Mouse (Mus musculus) adrenal gland (tissue): ENCODE data around the gene Mfap5.
"Not testable (repeated sequence)": the region's sequence is repeated elsewhere in the genome, so short reads cannot be mapped to it uniquely, and the experiment has no call there.

Experiments used
- intact Hi-C: fragments of 180-260 bp; cut with DNase I; formaldehyde crosslinking; loops from one replicate; pipeline ENCODE4 v1.15.1; 2025

Gene Mfap5

GRCm38 (mm10) chr6:122556959-122557561 lies 51.4 kb downstream of the Mfap5 start:
- intact Hi-C loops: no loop called here

DNA sequence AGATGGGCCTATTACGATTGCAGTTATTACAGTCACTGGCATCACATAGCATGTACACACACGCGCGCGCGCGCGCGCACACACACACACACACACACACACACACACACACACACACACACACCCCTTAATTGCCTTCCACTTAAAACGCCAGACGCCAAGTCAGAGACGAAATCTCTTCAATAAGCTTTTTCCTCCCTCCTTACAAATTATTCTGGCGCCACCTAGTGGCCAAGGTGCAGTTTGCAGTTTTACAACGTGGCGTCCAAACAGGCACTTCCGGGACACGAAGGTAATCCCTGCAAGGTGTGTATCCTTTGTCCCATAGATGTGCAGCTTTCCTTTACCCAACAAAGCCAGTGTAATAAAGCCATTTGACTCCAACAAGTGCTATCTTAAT lies 54.8 kb downstream of the Mfap5 start:
- intact Hi-C loops: loop anchor here (5.0 kb wide), 2 partner anchors 37 to 63 kb away; partner anchors contain the start of gene Rimklb

- intact Hi-C loops: loop anchor here (5.0 kb wide), 2 partner anchors 36 to 64 kb away; partner anchors contain the start of gene Rimklb
Measured at GRCm38 (mm10) chr6:122561005-122561404, 55.4 kb downstream of the Mfap5 start.

DNA sequence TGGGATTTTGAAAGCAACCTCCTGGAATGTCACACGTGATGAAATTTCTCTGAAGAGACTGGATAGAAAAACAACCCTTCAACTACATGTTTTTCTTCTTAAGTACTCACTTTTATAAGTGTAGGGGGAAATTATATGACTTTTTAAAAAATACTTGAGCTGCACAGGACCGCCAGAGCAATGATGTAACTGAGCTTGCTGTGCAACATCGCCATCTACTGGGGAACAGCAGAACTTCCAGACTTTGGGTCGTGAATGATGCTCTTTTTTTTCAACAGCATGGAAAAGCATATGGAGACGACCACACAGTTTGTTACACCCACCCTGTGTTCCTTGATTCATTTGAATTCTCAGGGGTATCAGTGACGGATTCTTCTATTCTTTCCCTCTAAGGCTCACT lies 56.8 kb downstream of the Mfap5 start:
- intact Hi-C loops: loop anchor here (5.0 kb wide), 2 partner anchors 35 to 65 kb away; partner anchors contain the start of gene Rimklb

GRCm38 (mm10) chr6:122565070-122565784 lies 59.6 kb downstream of the Mfap5 start:
- intact Hi-C loops: no loop called here

DNA sequence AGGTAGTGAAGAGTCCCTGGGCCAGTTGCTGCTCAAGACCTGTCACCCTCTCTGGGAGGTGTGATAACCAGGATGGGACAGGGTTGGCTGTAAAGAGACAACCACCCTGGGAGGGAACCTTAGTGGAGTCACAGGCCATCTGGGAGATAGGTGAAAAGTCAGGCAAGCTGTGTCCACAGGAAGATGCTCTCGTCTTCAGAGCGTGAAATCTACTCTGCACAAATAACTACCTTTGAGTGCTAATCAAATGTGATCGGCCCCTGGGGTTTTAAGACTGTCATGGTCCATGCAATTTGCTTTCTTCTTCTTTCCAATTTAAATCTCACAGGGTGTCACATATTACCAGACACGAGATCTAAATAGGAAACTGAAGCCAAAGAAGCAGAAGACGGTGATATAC lies 63.5 kb downstream of the Mfap5 start:
- intact Hi-C loops: no loop called here

DNA sequence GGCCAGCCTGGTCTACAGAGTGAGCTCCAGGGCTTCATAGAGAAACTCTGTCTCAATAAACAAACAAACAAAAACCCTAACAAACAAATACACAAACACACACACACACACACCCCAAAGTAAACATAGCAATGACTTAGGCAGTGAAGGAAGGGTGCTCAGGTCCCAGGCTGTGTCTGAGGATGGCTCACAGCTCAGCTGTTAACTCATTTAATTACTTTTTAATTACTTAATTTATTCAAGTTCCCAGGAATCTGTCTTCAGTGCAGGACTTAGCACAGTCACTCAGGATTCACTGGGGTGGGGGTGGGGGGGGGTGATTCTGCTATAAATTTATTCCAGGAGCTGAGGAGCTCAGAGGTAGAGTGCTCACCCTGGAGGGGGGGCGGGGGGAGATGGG lies 64.1 kb downstream of the Mfap5 start:
- intact Hi-C loops: no loop called here

DNA sequence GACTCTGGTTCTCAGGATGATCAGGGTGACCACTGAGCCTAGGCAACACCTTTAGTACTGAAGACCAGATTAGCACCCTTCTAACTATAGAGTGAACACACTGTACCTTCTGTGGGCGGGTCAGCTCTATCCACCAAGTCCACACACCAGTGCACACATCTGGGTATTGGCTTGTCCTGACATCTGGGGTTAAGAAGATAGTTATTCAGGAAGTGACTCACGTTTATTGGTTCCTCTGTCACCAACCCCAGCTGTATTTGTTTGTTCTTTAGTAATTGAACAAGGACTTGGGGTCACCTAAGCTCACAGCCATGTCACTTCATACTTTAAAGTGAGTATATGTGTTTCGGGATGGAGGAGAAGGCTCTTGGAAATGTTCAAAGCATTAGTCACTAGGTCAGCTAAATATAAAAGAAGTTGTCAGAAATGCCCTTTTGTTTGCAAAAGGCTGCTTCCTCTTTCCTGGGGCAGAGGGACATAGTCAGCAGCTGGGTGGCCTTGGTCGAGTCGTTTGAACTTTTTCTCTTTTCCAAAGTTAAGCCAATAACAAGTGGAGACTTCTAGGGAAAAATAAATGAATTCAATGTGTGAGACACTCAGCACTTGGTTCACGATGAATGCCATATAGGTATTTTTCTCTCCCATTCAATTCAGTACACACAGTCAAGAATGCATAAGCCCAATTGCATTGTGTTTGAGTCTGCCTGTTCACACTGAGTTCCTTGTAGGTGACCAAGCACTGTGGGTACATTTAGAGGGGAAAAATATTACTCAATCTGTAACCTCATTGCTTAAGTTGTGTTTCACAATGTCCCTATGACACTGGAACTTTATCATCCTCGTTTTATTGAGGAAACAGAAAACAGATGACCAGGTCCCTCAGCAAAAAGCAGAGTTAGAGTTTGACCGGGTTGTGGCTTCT lies 65.3 kb downstream of the Mfap5 start:
- intact Hi-C loops: no loop called here

DNA sequence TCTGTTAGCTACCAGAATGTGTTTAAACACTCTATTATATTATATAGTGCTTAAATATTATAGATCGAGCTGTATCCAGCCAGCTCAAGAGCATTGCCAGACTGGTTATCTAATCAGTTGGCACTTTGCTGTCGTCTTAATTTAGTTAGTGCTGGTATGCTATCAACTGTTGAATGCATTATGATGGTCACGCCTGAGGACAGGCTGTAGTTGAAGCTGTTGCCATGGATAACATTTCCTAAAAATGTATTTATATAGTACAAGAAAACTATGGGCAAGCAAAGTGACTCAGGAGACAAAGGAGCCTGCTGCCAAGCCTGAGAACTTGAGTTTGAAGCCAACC lies 65.9 kb downstream of the Mfap5 start:
- intact Hi-C loops: no loop called here

- intact Hi-C loops: not testable (repeated sequence)
Measured at GRCm38 (mm10) chr6:122575037-122575436, 69.4 kb downstream of the Mfap5 start.

DNA sequence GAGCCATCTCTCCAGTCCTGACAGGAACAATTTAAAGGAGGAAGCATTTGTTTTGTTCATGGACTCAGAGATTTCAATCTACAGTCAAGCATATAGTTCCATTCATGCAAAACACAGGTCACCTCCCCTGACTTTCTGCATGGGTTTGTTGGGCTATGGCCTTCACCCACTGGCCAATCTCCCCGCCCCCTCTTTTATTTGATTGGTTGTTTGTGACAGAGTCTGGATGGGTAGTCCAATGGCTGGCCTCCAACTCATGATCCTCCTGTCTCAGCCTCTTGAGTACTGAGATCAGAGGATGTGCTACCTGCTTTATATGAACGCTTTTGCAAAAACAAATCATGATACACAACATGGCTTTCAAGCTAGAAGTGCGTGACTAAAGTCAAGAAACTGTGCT lies 71.4 kb downstream of the Mfap5 start:
- intact Hi-C loops: no loop called here
